Mouse (Mus musculus) testis, adult 2 months (tissue): ENCODE results near the gene Kif1bp.

Experiments
- CTCF ChIP-seq: fragments of 200-500 bp; IDR thresholded peaks from 2 replicates; pipeline ENCODE4 v1.5.1; 2012; ENCODE audit warnings: low read depth, mild to moderate bottlenecking, inconsistent platforms, low read length, moderate library complexity; ENCODE audit not compliant: control insufficient read depth, insufficient read depth, insufficient replicate concordance
- POLR2A ChIP-seq: fragments of 200-500 bp; IDR thresholded peaks from 2 replicates; pipeline ENCODE4 v1.6.1; 2012; ENCODE audit warnings: low read depth, mild to moderate bottlenecking, inconsistent platforms, low read length, moderate library complexity; ENCODE audit not compliant: control insufficient read depth

DNA sequence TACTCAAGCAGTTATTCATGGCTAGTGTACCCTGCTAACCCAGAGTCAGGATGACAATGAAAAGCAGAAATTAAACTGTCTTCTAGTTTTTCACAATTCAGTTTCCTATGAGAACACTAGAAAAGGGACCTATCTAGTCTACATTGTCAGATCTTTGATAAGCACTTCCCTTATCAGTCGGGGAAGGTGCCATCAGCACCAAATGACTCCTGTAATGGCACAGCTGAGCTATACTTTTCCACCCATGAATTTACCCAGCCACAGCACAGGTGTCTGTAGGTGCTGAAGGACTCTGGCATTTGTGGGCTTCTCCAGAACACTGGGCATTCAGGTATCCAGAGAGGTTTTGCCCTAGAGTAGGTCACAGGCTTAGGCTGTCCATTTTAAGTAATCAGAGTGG lies 5.0 kb upstream of the Kif1bp start:
- TF ChIP-seq POLR2A (no peak), CTCF (no peak)
